In the genomic region with DNA sequence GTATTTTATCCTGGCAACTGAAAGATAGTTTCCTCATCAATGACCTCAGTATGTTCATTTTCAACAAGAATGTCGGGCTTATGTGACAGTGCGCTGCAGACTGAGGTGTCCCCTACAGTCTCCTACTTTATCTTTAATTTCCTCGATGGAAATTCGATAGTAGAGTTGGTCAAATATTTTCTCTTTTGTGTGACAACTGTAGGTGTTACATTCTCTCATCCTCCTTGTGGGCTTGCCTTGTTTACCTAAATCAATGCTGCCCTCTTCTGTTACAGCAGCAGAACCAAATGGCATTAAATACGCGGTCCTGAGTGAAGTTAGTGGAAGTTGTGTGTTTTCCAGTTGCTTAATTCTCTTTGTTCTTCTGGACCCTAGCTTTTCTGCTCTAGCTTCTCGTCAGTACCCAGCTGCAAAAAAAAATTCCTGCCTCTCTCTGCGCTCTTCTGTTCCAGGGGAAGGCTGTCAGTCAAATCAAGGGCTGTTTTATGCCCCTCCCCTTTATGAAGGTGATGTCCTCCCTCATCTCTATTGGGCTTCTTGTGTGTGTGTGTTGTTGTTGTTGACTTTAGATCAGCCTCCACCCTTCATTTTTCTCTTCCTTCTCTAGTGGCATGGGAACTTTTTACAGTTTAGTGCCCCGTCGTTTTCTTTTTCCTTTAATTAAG, we compare ENCODE assay signal across 8 mouse cellular contexts.
DNase-seq lines count a peak whose midpoint lies in the region; ATAC-seq and TF ChIP-seq lines count a peak whose summit lies in the region.

No protein-coding gene starts in this region.

- no peak overlapping the region for H3K4me3 ChIP-seq in hindbrain, embryonic 11.5 days (ENCODE audit: low read depth, low read length)
- H3K4me3 ChIP-seq in hindbrain, embryonic 12.5 days = no peak overlapping the region
- H3K4me3 ChIP-seq in E14TG2a.4 (replicated peaks; ENCODE audit: low read length) = no peak overlapping the region
- no peak overlapping the region for H3K4me3 ChIP-seq in embryonic facial prominence, embryonic 13.5 days
- H3K4me3 ChIP-seq in stomach, postnatal 0 days (ENCODE audit: low read depth, low read length) = no peak overlapping the region
- no peak overlapping the region for H3K4me3 ChIP-seq in thymus, adult 2 months (ENCODE audit: control insufficient read depth, insufficient read depth, low read length)

- 0 out of 2 replicates have a peak, but pooled peaks have one; percentile 13 for ATAC-seq in hindbrain, embryonic 11.5 days (ENCODE audit: low FRiP score)
- no peak for ATAC-seq in hindbrain, embryonic 12.5 days (ENCODE audit: low FRiP score)
- ATAC-seq in embryonic facial prominence, embryonic 13.5 days (ENCODE audit: insufficient number of reproducible peaks, insufficient read depth, low FRiP score, low TSS enrichment, low read depth) = no peak
- no peak for ATAC-seq in stomach, postnatal 0 days (ENCODE audit: low FRiP score, low TSS enrichment)

- no peaks in the 10 kb centered on the region for H3K36me3 ChIP-seq in hindbrain, embryonic 11.5 days (ENCODE audit: control insufficient read depth, insufficient read depth, low read length)
- no peaks in the 10 kb centered on the region for H3K36me3 ChIP-seq in hindbrain, embryonic 12.5 days
- H3K36me3 ChIP-seq in E14TG2a.4 (ENCODE audit: insufficient read depth, low read length) = no peaks in the 10 kb centered on the region
- no peaks in the 10 kb centered on the region for H3K36me3 ChIP-seq in embryonic facial prominence, embryonic 13.5 days
- H3K36me3 ChIP-seq in stomach, postnatal 0 days (ENCODE audit: control insufficient read depth, insufficient read depth, low read length) = no peaks in the 10 kb centered on the region
- no peaks in the 10 kb centered on the region for H3K36me3 ChIP-seq in thymus, adult 2 months (ENCODE audit: control insufficient read depth, insufficient read depth, low read length)

- TF ChIP-seq EP300 in stomach, postnatal 0 days (optimal IDR thresholded peaks at IDR 0.05) = no peak

- TF ChIP-seq POLR2A in thymus, adult 2 months (IDR thresholded peaks at IDR 0.05; ENCODE audit: control insufficient read depth, extremely low read depth, insufficient read depth, low read length, poor library complexity) = no peak

- peak; percentile 7 for TF ChIP-seq CTCF in E14TG2a.4 (conservative IDR thresholded peaks at IDR 0.05; ENCODE audit: low read length)
- peak; percentile 83 for TF ChIP-seq CTCF in stomach, postnatal 0 days (IDR thresholded peaks at IDR 0.05; ENCODE audit: low read depth)
- no peak for TF ChIP-seq CTCF in thymus, adult 2 months (IDR thresholded peaks at IDR 0.05; ENCODE audit: borderline replicate concordance, control insufficient read depth, extremely low read depth, insufficient read depth, low read length, poor library complexity)

- no peak overlapping the region for H3K4me2 ChIP-seq in hindbrain, embryonic 11.5 days (replicated peaks; ENCODE audit: low read depth, low read length)
- no peak overlapping the region for H3K4me2 ChIP-seq in hindbrain, embryonic 12.5 days (replicated peaks)
- H3K4me2 ChIP-seq in embryonic facial prominence, embryonic 13.5 days = peak overlapping the region; percentile 18; the same call in 1 of the 2 replicates
- H3K4me2 ChIP-seq in stomach, postnatal 0 days (replicated peaks; ENCODE audit: low read depth) = no peak overlapping the region

- H3K27me3 ChIP-seq in hindbrain, embryonic 11.5 days (ENCODE audit: control insufficient read depth, insufficient read depth, low read length) = no peaks in the 10 kb centered on the region
- no peaks in the 10 kb centered on the region for H3K27me3 ChIP-seq in hindbrain, embryonic 12.5 days
- no peaks in the 10 kb centered on the region for H3K27me3 ChIP-seq in E14TG2a.4 (ENCODE audit: insufficient read depth, low read length)
- H3K27me3 ChIP-seq in embryonic facial prominence, embryonic 13.5 days = no peaks in the 10 kb centered on the region
- no peaks in the 10 kb centered on the region for H3K27me3 ChIP-seq in stomach, postnatal 0 days (ENCODE audit: control insufficient read depth, insufficient read depth, low read length)
- H3K27me3 ChIP-seq in thymus, adult 2 months (ENCODE audit: control insufficient read depth, insufficient read depth, low read length) = no peaks in the 10 kb centered on the region

- 44% methylated on average over 10 of the region's 10 CpGs for WGBS in hindbrain, embryonic 11.5 days
- 43% methylated on average over 10 of the region's 10 CpGs for WGBS in hindbrain, embryonic 12.5 days
- WGBS in embryonic facial prominence, embryonic 13.5 days = 28% methylated on average over 10 of the region's 10 CpGs
- 30% methylated on average over 10 of the region's 10 CpGs for WGBS in stomach, postnatal 0 days
- WGBS in thymus, adult 2 months = 49% methylated on average over 10 of the region's 10 CpGs

- DNase-seq in hindbrain, embryonic 11.5 days (ENCODE audit: low spot score) = peak; percentile 21
- peak; percentile 15 to 30 for DNase-seq in kidney, postnatal 36 days
- DNase-seq in stomach, postnatal 0 days (ENCODE audit: low spot score) = no peak
- no peak for DNase-seq in thymus, adult 2 months
- DNase-seq in T-cell, adult 2 months (ENCODE audit: low spot score) = no peak

- H3K9me3 ChIP-seq in hindbrain, embryonic 11.5 days (ENCODE audit: control insufficient read depth, low read length) = no peaks in the 10 kb centered on the region
- no peaks in the 10 kb centered on the region for H3K9me3 ChIP-seq in hindbrain, embryonic 12.5 days (replicated peaks)
- H3K9me3 ChIP-seq in E14TG2a.4 (ENCODE audit: low read length) = no peaks in the 10 kb centered on the region
- no peaks in the 10 kb centered on the region for H3K9me3 ChIP-seq in embryonic facial prominence, embryonic 13.5 days
- no peaks in the 10 kb centered on the region for H3K9me3 ChIP-seq in stomach, postnatal 0 days (ENCODE audit: control insufficient read depth, low read length)

- H3K9ac ChIP-seq in hindbrain, embryonic 11.5 days (ENCODE audit: low read depth, low read length) = no peak overlapping the region
- no peak overlapping the region for H3K9ac ChIP-seq in hindbrain, embryonic 12.5 days
- H3K9ac ChIP-seq in embryonic facial prominence, embryonic 13.5 days = no peak overlapping the region
- H3K9ac ChIP-seq in stomach, postnatal 0 days (ENCODE audit: low read length) = no peak overlapping the region

- H3K27ac ChIP-seq in hindbrain, embryonic 11.5 days (ENCODE audit: low read depth, low read length) = no peak overlapping the region
- H3K27ac ChIP-seq in hindbrain, embryonic 12.5 days = no peak overlapping the region
- H3K27ac ChIP-seq in embryonic facial prominence, embryonic 13.5 days = no peak overlapping the region
- no peak overlapping the region for H3K27ac ChIP-seq in stomach, postnatal 0 days (replicated peaks)
- H3K27ac ChIP-seq in thymus, adult 2 months (ENCODE audit: control insufficient read depth, insufficient read depth, low read length) = no peak overlapping the region

- no peaks in the 10 kb centered on the region for H3K4me1 ChIP-seq in hindbrain, embryonic 11.5 days (replicated peaks; ENCODE audit: control insufficient read depth, insufficient read depth, low read length)
- H3K4me1 ChIP-seq in hindbrain, embryonic 12.5 days = peaks cover 6% of the 10 kb centered on the region; the same call in 1 of the 2 replicates
- H3K4me1 ChIP-seq in E14TG2a.4 (replicated peaks; ENCODE audit: low read depth, low read length) = no peaks in the 10 kb centered on the region
- H3K4me1 ChIP-seq in embryonic facial prominence, embryonic 13.5 days = peaks cover 16% of the 10 kb centered on the region
- H3K4me1 ChIP-seq in stomach, postnatal 0 days (replicated peaks; ENCODE audit: control insufficient read depth, insufficient read depth) = no peaks in the 10 kb centered on the region
- H3K4me1 ChIP-seq in thymus, adult 2 months (replicated peaks; ENCODE audit: control insufficient read depth, insufficient read depth, low read length) = no peaks in the 10 kb centered on the region

Comparison
In these comparisons a context has a peak if more than half of its experiments do, and no peak if none do; other contexts are left out.
1. DNase-seq: peak in hindbrain, embryonic 11.5 days (single experiment) and kidney, postnatal 36 days (2 of 2); none in stomach, postnatal 0 days (single experiment), thymus, adult 2 months (single experiment) and T-cell, adult 2 months (single experiment).